Mouse (Mus musculus) left cerebral cortex, postnatal 25 days (tissue): ENCODE measurements around the gene 2010111I01Rik. TPM values are rescaled to one million over a fixed set of nuclear protein-coding genes. Genes with fewer than 3 reads are reported as not detected.
A peak's percentile ranks its signal among the peaks of the same experiment; 100 is the strongest.
"Not testable (repeated sequence)": the region's sequence is repeated elsewhere in the genome, so short reads cannot be mapped to it uniquely, and the experiment has no call there.

Experiments
- DNase-seq, 2 experiments: peaks; one replicate each; pipeline ENCODE4 v3.0.0; 2022; ENCODE audit warnings: low spot score in 2 of 2, mixed read lengths in 1 of 2
- intact Hi-C: fragments of 180-260 bp; cut with DNase I; formaldehyde crosslinking; loops from one replicate; pipeline ENCODE4 v1.15.1; 2025
- total RNA-seq, 2 experiments: library from RNA; stranded (reverse); gene quantifications; 2 replicates each; pipeline ENCODE4 v1.2.3; 2021

The 2010111I01Rik gene
- total RNA-seq, 2 experiments from 2014 or later, result 93.6 to 105 TPM

- DNase-seq, result peak in 1 of 2 experiments; percentile 47
- intact Hi-C loops, result no loop called here
These were observed 370.9 kb downstream of the 2010111I01Rik start for GRCm38 (mm10) chr13:63335421-63336134.

GRCm38 (mm10) chr13:63336335-63336734 lies 371.6 kb downstream of the 2010111I01Rik start:
- intact Hi-C loops, result no loop called here
- DNase-seq, result peak in 1 of 2 experiments; percentile 72

- intact Hi-C loops, result no loop called here
- no peak for DNase-seq
These were observed 372.7 kb downstream of the 2010111I01Rik start for GRCm38 (mm10) chr13:63337239-63337960.

- intact Hi-C loops, result no loop called here
- DNase-seq, result no peak
These were observed 375.3 kb downstream of the 2010111I01Rik start for GRCm38 (mm10) chr13:63339946-63340345.

GRCm38 (mm10) chr13:63342781-63343180 lies 378.1 kb downstream of the 2010111I01Rik start:
- intact Hi-C loops, result no loop called here
- DNase-seq, result no peak

- DNase-seq, result no peak
- intact Hi-C loops, result no loop called here
These were observed 379.8 kb downstream of the 2010111I01Rik start for GRCm38 (mm10) chr13:63344481-63344880.

- DNase-seq, result no peak
- intact Hi-C loops, result no loop called here
These were observed 381.0 kb downstream of the 2010111I01Rik start for GRCm38 (mm10) chr13:63345476-63346225.

GRCm38 (mm10) chr13:63347639-63348038 lies 382.9 kb downstream of the 2010111I01Rik start:
- intact Hi-C loops, result no loop called here
- DNase-seq, result no peak

- intact Hi-C loops, result no loop called here
- no peak for DNase-seq
These were observed 385.4 kb downstream of the 2010111I01Rik start for GRCm38 (mm10) chr13:63350076-63350475.

GRCm38 (mm10) chr13:63353312-63353711 lies 388.6 kb downstream of the 2010111I01Rik start:
- intact Hi-C loops, DNase-seq: not testable (repeated sequence)

- intact Hi-C loops, result no loop called here
- no peak for DNase-seq
These were observed 391.4 kb downstream of the 2010111I01Rik start for GRCm38 (mm10) chr13:63356101-63356500.

- intact Hi-C loops, result no loop called here
- DNase-seq, result peak; percentile 79 to 84
These were observed 391.9 kb downstream of the 2010111I01Rik start for GRCm38 (mm10) chr13:63356558-63356957.

- intact Hi-C loops, result no loop called here
- no peak for DNase-seq
These were observed 394.7 kb downstream of the 2010111I01Rik start for GRCm38 (mm10) chr13:63359393-63359792.

- intact Hi-C loops, result loop anchor here (10.0 kb wide), 1 partner anchor 675 kb away; no protein-coding TSS in a partner anchor
- peak; percentile 16 to 57 for DNase-seq
These were observed 395.6 kb downstream of the 2010111I01Rik start for GRCm38 (mm10) chr13:63360111-63360885.

- no peak for DNase-seq
- intact Hi-C loops, result loop anchor here (10.0 kb wide), 1 partner anchor 673 kb away; no protein-coding TSS in a partner anchor
These were observed 397.1 kb downstream of the 2010111I01Rik start for GRCm38 (mm10) chr13:63361755-63362154.

GRCm38 (mm10) chr13:63373460-63374166 lies 408.9 kb downstream of the 2010111I01Rik start:
- DNase-seq, result no peak
- intact Hi-C loops, result no loop called here
